Mouse (Mus musculus): Measurements from ENCODE around the gene Pde1a.

Pde1a gene

GRCm38 (mm10) chr2:80046751-80047513, 82.3 kb downstream of the Pde1a start:
- no peak for DNase-seq (ENCODE audit: low read depth, low spot score)

DNA sequence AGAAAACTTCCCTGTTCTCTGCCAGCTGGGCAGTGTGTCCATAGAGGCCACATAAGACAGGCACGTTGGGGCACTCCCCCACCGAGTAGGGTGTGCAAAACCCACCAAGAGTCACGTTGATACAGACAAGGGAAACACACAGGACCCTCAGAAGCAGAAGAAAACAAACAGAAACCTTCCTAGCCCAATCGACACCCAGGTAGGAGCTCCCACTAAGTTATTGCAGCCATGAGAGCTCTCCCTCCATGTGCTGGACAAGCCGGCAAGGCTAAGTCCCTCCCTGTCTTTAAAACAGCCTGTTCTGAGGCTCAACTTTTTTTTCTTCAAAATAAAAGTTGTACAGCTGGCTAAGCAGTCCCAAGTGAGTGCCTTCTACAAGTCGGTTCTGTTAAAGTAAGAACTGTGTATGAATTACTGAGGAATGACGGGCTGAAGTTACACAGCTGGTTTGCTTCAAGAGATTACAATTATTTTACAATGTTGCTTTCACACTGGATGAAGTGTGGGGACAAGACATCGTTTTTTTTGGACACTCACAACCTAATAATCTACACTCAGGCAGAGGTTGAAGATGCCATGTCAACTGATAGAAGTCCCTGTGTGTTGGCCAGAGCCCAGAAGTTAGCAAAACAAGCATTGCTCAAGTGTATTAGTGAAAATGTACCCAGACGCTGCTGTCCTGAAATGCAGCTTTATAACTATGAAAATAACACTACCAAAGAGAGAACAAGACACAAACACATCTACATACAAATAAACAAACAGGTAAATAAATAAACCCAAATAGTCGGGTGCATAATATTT, 90.4 kb downstream of the Pde1a start:
- no peak for DNase-seq (ENCODE audit: low read depth, low spot score)

DNA sequence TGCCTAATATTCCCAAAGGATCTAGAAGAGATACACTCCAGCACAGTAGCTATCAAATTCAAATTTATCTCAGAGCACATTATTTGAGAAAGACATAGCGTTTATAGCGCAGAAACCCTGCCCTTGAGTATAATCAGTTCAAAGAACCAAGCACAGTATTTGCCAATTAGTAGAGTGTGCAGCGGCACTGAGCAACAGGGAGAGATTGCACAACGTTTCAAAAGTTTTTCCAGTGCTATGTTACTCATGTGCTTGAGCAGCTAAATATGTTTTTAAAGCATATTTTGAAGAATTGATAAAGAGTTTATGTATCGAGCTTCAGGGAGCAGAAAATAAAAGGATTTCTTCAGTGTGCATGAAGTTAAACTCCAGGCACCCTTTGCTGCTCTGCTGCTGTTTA, 91.3 kb downstream of the Pde1a start:
- DNase-seq (ENCODE audit: low read depth, low spot score), result no peak

- DNase-seq (ENCODE audit: low read depth, low spot score), result no peak
Observed at GRCm38 (mm10) chr2:80029051-80029450, 100.2 kb downstream of the Pde1a start.

DNA sequence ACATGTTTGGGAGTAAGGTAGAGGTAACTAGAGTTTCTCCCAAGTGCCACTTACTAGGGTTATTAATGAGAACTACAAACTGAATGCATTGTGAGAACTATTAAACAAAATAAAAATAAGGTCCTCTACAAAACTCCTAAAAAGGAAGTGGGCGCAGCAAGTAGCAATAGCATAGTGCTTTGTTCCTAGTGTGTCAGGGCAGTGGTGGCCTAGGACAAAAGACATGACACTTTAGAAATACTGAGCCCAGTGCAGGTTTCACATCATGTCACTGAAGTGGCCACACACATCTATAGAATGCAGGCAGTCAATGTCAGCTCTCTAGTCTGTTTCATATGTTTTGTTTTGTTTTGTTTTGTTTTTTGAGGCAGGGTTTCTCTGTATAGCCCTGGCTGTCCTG, 103.2 kb downstream of the Pde1a start:
- no peak for DNase-seq (ENCODE audit: low read depth, low spot score)

DNA sequence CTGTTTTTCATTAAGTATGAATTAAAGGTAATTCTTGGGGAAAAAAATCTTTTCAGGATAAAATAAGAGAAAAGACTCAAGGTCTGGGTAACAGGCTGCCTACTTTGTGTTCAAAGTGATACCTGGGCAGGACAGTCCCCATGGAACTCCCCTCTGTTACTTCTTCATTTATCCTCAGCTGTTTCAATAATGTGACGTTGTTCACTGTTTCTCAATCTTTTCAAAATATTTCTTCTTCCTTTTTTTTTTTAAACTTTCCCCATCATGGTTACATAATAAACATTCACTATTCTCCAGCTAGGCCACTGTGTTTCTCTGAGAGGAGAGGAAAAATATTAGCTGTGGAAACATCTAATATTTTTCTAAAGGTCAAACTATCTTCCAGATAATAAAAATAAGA, 103.7 kb downstream of the Pde1a start:
- DNase-seq (ENCODE audit: low read depth, low spot score), result no peak

DNA sequence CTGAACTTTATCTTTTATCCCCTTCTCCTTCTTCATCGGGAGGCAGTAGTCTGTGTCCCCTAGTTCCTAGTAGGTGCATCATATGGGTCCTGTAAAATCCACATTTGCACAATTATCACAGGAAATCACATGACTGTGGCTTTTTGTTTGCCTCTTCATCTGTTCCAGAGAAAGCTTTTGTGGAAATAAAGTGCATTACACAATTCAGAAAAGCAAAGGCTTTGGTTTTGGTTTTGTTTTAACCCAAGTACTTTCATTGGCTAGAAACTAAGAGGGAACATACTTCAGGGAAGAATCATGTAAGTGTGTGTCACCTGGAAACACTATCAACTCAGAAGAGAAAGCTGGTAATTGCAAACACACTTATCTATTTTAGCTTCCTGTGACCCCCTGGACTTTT, 104.2 kb downstream of the Pde1a start:
- DNase-seq (ENCODE audit: low read depth, low spot score), result no peak

DNA sequence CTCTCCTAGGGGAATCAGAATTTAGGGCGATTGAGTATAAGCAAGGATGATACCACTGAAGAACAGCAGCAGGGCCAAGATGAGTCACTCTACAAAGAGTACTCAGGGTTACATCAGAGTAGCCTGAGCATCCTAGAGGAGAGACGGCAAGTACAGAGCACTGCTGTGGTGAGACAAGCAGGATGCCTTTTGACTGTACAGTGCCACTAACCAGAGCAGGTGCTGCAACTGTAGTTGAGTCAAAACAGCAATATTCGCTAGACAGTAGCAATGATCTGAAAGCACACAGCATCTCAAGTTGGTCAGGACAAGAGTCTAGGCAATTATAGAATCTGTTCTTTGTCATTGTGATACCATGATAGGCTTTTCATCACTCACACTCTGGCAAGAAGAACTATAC, 115.1 kb downstream of the Pde1a start:
- no peak for DNase-seq (ENCODE audit: low read depth, low spot score)

- no peak for DNase-seq (ENCODE audit: low read depth, low spot score)
Observed at GRCm38 (mm10) chr2:80013060-80013459, 116.2 kb downstream of the Pde1a start.

GRCm38 (mm10) chr2:79999168-79999567, 130.1 kb downstream of the Pde1a start:
- no peak for DNase-seq (ENCODE audit: low read depth, low spot score)

GRCm38 (mm10) chr2:79998460-79998859, 130.8 kb downstream of the Pde1a start:
- DNase-seq (ENCODE audit: low read depth, low spot score), result no peak

GRCm38 (mm10) chr2:79991642-79992041, 137.6 kb downstream of the Pde1a start:
- DNase-seq (ENCODE audit: low read depth, low spot score), result no peak

- DNase-seq (ENCODE audit: low read depth, low spot score), result no peak
Observed at GRCm38 (mm10) chr2:79983778-79984177, 145.5 kb downstream of the Pde1a start.

DNA sequence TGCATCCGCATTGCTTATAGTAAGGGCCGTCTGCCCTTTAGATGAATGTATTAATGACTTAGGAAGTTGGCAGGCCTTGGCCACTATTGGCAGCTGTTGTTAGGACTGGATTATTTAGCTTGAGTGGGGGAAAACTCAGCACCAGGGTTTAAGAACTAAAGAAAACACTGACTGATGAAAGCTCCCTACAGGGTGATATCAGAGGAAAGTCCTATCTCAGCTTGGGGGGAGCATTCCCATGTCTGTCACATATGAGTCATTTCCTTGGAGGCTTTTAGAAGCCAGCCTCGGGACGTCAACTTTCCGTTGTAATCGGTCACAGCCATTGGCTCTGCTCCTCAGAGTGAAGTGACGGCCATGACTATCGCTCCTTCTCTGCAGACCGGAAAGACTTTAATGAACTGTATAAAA, 146.0 kb downstream of the Pde1a start:
- no peak for DNase-seq (ENCODE audit: low read depth, low spot score)

GRCm38 (mm10) chr2:79981781-79982180, 147.5 kb downstream of the Pde1a start:
- DNase-seq (ENCODE audit: low read depth, low spot score), result no peak

GRCm38 (mm10) chr2:79978992-79979391, 150.3 kb downstream of the Pde1a start:
- no peak for DNase-seq (ENCODE audit: low read depth, low spot score)

- DNase-seq (ENCODE audit: low read depth, low spot score), result no peak
Observed at GRCm38 (mm10) chr2:79977259-79977658, 152.0 kb downstream of the Pde1a start.

- DNase-seq (ENCODE audit: low read depth, low spot score), result no peak
Observed at GRCm38 (mm10) chr2:79975947-79976346, 153.3 kb downstream of the Pde1a start.

DNA sequence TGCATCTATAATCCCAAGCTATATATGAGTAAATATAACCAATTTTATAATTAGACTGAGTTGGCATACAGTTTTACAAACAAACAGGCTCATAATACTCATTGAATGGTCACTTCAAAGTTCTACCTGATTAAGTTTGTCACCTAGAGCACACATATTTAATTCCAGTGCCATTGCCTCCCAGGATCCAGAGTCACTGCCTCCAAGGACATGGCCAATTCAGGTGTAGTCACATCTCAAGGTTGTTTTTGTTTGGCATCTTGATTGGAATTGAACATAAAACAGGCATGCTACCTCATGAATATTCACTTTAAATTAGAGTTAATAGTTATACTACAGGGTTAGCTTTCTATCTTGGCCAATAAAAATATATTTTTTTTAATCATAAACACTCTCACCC, 157.0 kb downstream of the Pde1a start:
- no peak for DNase-seq (ENCODE audit: low read depth, low spot score)

- no peak for DNase-seq (ENCODE audit: low read depth, low spot score)
Observed at GRCm38 (mm10) chr2:79969594-79969993, 159.7 kb downstream of the Pde1a start.

- no peak for DNase-seq (ENCODE audit: low read depth, low spot score)
Observed at GRCm38 (mm10) chr2:79966681-79967506, 162.4 kb downstream of the Pde1a start.

DNA sequence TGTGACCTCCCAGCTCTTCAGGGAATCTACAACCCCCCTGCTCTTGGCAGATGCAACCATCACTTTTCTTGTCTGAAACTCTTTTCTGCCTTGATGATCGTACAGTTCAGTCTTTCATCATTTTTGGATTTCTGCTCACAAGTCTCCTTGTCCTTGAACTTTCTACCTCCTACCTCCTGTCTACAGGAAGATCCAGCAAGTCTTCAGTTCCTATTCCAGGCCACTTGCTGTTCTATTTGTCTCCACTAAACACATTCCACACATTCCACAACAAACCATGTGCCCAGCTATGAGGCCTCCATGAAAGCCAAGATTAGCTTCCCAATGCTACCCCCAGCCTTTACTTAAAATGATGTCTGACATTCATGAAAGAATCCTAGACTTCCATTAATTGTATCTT, 163.2 kb downstream of the Pde1a start:
- DNase-seq (ENCODE audit: low read depth, low spot score), result peak; percentile 27

Data from ES-CJ7 (cell line).